Mouse (Mus musculus) liver, embryonic 11.5 days (tissue): ENCODE measurements at regions not wholly inside any gene's neighbourhood (a gene's known extent, or its start where the extent isn't known, plus 50 kb on each side); places are given as distances from the start of the nearest gene placed in this dataset.

ENCODE experiments used
- ATAC-seq: fragments of 200-750 bp; cut with Nextera tagmentation; replicated peaks from 2 replicates; pipeline ENCODE4 v1.8.0; 2017; ENCODE audit warnings: moderate number of reproducible peaks, mild to moderate bottlenecking, moderate TSS enrichment, moderate library complexity; ENCODE audit not compliant: low FRiP score
- DNase-seq: peaks from one replicate; pipeline ENCODE4 v3.0.0-alpha.2; 2017; ENCODE audit warnings: low spot score
- H3K27ac ChIP-seq: fragments of 300-500 bp; sonication (generic); 2 replicates; pipeline ENCODE4 v1.5.1; 2014; ENCODE audit warnings: mild to moderate bottlenecking, low read depth, low read length, control low read depth
- H3K27me3 ChIP-seq: fragments of 300-500 bp; sonication (generic); replicated peaks from 2 replicates; pipeline ENCODE4 v1.6.1; 2014; ENCODE audit warnings: low read length, mixed read lengths; ENCODE audit not compliant: control insufficient read depth, insufficient read depth
- H3K36me3 ChIP-seq: fragments of 300-500 bp; sonication (generic); 2 replicates; pipeline ENCODE4 v1.6.1; 2014; ENCODE audit warnings: mild to moderate bottlenecking, low read length, moderate library complexity, mixed read lengths; ENCODE audit not compliant: control insufficient read depth, insufficient read depth
- H3K4me1 ChIP-seq: fragments of 300-500 bp; sonication (generic); replicated peaks from 2 replicates; pipeline ENCODE4 v1.6.1; 2014; ENCODE audit warnings: low read length, mixed read lengths; ENCODE audit not compliant: control insufficient read depth, insufficient read depth
- H3K4me2 ChIP-seq: fragments of 300-500 bp; sonication (generic); 2 replicates; pipeline ENCODE4 v1.6.1; 2014; ENCODE audit warnings: mild to moderate bottlenecking, control low read depth, moderate library complexity
- H3K4me3 ChIP-seq: fragments of 300-500 bp; sonication (generic); 2 replicates; pipeline ENCODE4 v1.5.1; 2014; ENCODE audit warnings: low read depth, low read length, control low read depth
- H3K9ac ChIP-seq: fragments of 300-500 bp; sonication (generic); 2 replicates; pipeline ENCODE4 v1.6.1; 2014; ENCODE audit warnings: low read depth, low read length, control low read depth
- H3K9me3 ChIP-seq: fragments of 300-500 bp; sonication (generic); 2 replicates; pipeline ENCODE4 v1.6.1; 2016; ENCODE audit warnings: low read length, inconsistent platforms, mixed read lengths; ENCODE audit not compliant: control insufficient read depth
- WGBS: fragments of 180-500 bp; shearing (Covaris S2); extraction: QIAGEN DNeasy Blood & Tissue Kit; methylation state at CpG from one replicate; pipeline ENCODE4 v1.1.7; 2014; 5-methylcytosine and 5-hydroxymethylcytosine counted together

DNA sequence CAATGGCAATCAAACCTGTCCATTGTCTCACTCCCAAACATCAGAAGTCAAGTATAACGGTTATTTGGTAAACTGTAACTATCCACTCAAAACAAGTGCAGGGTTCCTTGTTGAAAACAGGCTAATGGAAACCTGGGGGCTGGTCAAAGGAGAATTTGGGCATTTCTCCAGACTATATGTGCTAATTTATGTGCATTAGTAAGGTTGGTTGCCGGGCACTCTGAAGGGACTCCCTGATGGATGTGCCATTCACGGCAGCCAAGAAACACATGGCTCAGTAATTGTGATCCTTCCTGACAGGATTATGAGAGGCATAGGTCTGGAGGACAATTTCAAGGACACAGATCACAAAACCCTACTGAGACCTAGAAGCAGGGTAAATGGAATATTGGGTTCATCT, 295.5 kb upstream of the Ubash3b start:
- WGBS, result 86% methylated on average over 3 of the region's 3 CpGs
- no peaks in the 10 kb centered on the region for H3K4me1 ChIP-seq
- no peaks in the 10 kb centered on the region for H3K27me3 ChIP-seq
- H3K4me3 ChIP-seq, result no peak overlapping the region
- H3K9me3 ChIP-seq, result no peaks in the 10 kb centered on the region
- no peaks in the 10 kb centered on the region for H3K36me3 ChIP-seq
- DNase-seq (no peak), ATAC-seq (no peak)
- no peak overlapping the region for H3K27ac ChIP-seq
- no peak overlapping the region for H3K9ac ChIP-seq
- no peak overlapping the region for H3K4me2 ChIP-seq

DNA sequence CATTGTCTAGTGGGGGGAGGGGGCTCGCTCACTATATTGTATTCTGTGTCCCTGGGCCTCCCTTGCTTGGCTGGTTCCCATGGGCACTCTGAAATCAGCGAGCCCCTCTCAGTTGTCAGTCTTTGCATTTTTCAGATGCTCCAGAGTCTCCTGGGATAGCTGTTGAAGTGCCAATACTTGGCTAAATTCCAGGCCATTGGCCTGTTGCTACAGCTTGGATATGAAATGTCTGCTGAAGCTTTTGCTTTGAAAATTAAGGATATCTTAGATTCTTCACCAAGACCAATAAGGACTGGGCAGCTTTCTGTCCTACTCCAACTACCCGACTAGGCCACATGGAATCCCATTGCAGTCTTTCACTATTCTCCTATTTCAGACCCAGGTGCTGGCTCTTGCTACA, 290.2 kb upstream of the Ubash3b start:
- Histone ChIP-seq H3K36me3 (no peaks in the 10 kb centered on the region), H3K27me3 (no peaks in the 10 kb centered on the region), H3K9me3 (no peaks in the 10 kb centered on the region), H3K9ac (no peak overlapping the region), H3K4me2 (no peak overlapping the region), H3K4me1 (peaks cover 6% of the 10 kb centered on the region; the same call in 1 of the 2 replicates), H3K4me3 (no peak overlapping the region), H3K27ac (no peak overlapping the region)
- DNase-seq (no peak), ATAC-seq (no peak)
- 75% methylated on average over 3 of the region's 3 CpGs for WGBS

DNA sequence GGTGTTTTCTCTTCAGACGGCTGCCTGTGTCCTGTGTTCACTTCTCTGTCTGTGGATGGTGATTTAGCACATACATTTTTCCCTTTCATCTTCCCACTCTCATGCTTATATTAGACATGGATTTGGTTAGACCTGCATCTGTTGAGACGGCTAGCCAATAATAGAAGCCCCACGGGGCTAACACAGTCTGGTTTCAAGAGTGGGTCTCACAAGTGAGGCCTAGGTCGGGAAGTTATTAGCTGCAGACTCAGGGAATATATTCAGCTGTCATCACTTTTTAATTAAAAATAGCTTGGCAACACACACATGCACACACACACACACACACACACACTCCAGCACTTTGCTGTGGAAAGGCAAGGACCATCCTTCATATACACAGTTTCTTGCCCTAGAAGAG, 287.7 kb upstream of the Ubash3b start:
- H3K4me2 ChIP-seq, result no peak overlapping the region
- ATAC-seq, result no peak
- no peak for DNase-seq
- no peak overlapping the region for H3K27ac ChIP-seq
- no peaks in the 10 kb centered on the region for H3K9me3 ChIP-seq
- no peak overlapping the region for H3K9ac ChIP-seq
- no peaks in the 10 kb centered on the region for H3K27me3 ChIP-seq
- WGBS, result 67% methylated on average over 4 of the region's 4 CpGs
- H3K4me1 ChIP-seq, result peaks cover 6% of the 10 kb centered on the region; the same call in 1 of the 2 replicates
- H3K4me3 ChIP-seq, result no peak overlapping the region
- no peaks in the 10 kb centered on the region for H3K36me3 ChIP-seq

DNA sequence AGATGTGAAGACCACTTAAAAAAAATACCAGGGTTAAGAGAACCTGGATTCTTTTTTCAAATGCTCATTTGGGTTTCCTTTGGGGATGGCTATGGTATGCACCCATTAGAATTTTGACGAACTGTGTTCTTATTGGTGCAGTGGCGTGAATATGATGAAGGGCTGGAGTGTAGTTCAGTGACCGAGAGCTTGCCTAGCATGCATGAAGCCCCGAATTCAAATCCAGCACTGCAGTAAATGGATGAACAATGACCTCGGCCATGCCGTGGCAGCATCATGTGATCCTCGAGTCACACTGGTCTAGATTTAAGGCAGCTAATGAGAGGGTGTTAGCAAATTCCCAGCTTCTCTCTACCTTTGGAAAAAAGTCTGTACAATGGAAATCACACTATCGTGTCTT, 286.4 kb upstream of the Ubash3b start:
- no peak overlapping the region for H3K27ac ChIP-seq
- H3K9ac ChIP-seq, result no peak overlapping the region
- peaks cover 6% of the 10 kb centered on the region; the same call in 1 of the 2 replicates for H3K4me1 ChIP-seq
- WGBS, result 72% methylated on average over 8 of the region's 8 CpGs
- no peak overlapping the region for H3K4me2 ChIP-seq
- no peak for DNase-seq
- H3K4me3 ChIP-seq, result no peak overlapping the region
- ATAC-seq, result no peak
- no peaks in the 10 kb centered on the region for H3K36me3 ChIP-seq
- H3K27me3 ChIP-seq, result no peaks in the 10 kb centered on the region
- no peaks in the 10 kb centered on the region for H3K9me3 ChIP-seq

DNA sequence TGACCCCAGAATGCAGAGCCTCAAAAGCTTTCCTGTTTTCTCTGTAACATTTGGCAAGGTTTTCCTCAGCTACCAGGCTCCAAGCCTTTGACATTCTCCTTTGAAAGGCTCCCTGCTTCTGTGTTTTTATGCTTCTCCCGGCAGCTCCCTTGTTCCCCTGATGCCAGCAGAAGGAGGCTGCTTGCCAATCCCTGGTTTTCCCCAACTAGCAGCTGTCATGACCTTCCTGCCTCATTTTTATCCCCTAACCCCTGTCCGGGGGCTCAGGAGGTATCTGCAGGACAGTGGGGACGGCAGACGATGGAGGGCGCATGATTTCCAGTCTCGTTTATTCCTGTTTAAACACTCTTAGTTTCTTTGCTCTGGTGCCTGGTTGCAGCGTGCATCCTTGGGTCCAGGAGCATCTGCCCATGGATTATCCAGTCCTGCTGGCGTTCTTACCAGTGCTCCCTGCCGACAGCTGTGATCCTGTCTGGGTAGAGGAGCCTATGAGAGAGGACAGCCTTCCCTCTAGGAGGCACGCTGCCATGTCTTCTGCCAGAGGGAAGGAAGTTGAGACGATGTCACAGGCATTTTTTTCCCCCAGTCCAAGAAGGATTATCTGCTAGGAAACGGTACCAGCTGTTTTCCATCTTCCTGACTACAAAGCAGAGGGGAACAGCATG, 285.8 kb upstream of the Ubash3b start:
- ATAC-seq (no peak), DNase-seq (peak; percentile 34)
- Histone ChIP-seq H3K36me3 (no peaks in the 10 kb centered on the region), H3K9ac (no peak overlapping the region), H3K4me3 (no peak overlapping the region), H3K27me3 (no peaks in the 10 kb centered on the region), H3K4me2 (no peak overlapping the region; the same call in 1 of the 2 replicates), H3K4me1 (peaks cover 6% of the 10 kb centered on the region; the same call in 1 of the 2 replicates), H3K9me3 (no peaks in the 10 kb centered on the region), H3K27ac (peak overlapping the region; percentile 53; the same call in 1 of the 2 replicates)
- WGBS, result 25% methylated on average over 12 of the region's 12 CpGs

DNA sequence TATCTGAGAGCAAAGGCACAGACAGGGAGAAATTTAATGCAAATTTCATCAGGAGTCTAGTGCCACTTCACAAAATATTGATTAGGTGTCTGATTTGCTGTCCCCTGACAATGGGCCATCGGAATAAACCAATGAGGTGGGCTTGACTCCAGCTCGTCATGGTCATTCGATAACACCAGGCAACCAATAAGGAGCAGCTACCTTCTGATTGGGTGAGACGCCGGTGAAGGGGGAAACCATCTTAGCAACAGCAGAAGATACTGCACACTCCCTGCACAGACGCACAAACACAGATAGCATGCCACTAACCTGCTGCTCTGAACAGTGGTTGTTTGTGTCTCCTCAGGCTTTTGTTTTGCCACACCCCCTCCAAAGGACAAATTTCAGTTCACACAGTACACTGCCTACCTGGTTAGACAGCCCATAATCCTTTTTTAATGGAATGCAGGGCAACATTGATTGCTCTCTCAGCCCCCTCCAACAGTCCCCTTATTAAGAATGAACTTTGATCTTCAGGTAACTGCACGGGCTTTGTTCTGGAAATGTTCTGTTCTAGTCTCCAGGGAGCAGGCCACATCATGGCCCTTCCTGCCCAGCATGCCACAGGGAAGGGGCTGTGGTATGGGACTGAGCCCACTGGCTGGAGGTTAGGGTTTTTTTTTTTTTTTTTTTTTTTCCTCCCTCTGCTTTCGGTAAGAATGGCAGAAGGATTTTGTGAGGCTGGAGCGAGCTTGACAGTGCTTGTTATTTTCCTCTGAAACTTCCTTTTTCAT, 285.1 kb upstream of the Ubash3b start:
- Histone ChIP-seq H3K9ac (no peak overlapping the region), H3K36me3 (no peaks in the 10 kb centered on the region), H3K4me3 (no peak overlapping the region), H3K4me1 (peaks cover 6% of the 10 kb centered on the region; the same call in 1 of the 2 replicates), H3K27me3 (no peaks in the 10 kb centered on the region), H3K9me3 (no peaks in the 10 kb centered on the region), H3K4me2 (no peak overlapping the region), H3K27ac (peak overlapping the region; percentile 53; the same call in 1 of the 2 replicates)
- ATAC-seq (no peak), DNase-seq (no peak)
- WGBS, result 62% methylated on average over 9 of the region's 9 CpGs

DNA sequence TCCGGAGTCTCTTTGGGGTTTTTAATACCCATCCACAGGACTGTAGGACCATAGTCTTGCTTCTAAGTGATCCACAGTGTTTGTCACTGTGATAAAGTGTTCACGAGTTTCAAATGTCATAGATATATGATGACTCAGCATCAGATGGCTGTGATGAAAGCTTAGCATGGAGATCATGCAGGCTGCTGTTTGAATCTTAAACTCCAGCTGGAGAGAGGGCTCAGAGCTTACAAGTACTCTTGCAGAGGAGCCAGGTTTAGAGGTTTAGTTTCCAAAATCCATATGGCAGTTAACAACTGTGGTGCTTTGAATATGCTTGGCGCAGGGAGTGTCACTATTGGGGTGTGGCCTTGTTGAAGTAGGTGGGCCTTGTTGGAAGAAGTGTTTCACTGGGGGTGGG, 280.9 kb upstream of the Ubash3b start:
- DNase-seq (no peak), ATAC-seq (no peak)
- Histone ChIP-seq H3K4me3 (no peak overlapping the region), H3K9ac (no peak overlapping the region), H3K9me3 (no peaks in the 10 kb centered on the region), H3K27ac (no peak overlapping the region), H3K36me3 (no peaks in the 10 kb centered on the region), H3K4me2 (no peak overlapping the region), H3K4me1 (peaks cover 4% of the 10 kb centered on the region; the same call in 1 of the 2 replicates), H3K27me3 (no peaks in the 10 kb centered on the region)
- WGBS, result 82% methylated on average over 3 of the region's 3 CpGs

DNA sequence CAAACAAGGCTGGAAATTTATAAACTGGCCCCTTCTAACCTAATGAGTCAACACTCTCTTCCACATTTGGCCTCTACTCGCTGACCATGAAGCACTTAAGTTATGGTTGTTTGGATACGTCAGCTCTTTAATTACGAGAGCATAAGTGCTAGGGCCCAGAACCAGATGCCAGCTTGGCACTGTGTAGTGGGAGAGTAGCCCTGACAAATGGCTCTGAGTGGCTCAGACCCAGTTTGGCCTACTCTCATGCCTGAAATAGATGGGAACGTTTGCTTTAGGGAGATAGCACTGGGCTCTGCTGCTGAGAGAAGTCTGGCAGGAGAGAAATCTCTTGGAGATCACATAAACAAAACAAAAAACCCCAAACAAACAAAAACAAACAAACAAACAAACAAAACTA, 278.5 kb upstream of the Ubash3b start:
- Histone ChIP-seq H3K4me1 (no peaks in the 10 kb centered on the region), H3K4me3 (no peak overlapping the region), H3K27me3 (no peaks in the 10 kb centered on the region), H3K4me2 (no peak overlapping the region), H3K27ac (no peak overlapping the region), H3K9me3 (no peaks in the 10 kb centered on the region), H3K36me3 (no peaks in the 10 kb centered on the region), H3K9ac (no peak overlapping the region)
- DNase-seq, result no peak
- ATAC-seq, result no peak
- WGBS, result 75% methylated on average over 4 of the region's 4 CpGs

DNA sequence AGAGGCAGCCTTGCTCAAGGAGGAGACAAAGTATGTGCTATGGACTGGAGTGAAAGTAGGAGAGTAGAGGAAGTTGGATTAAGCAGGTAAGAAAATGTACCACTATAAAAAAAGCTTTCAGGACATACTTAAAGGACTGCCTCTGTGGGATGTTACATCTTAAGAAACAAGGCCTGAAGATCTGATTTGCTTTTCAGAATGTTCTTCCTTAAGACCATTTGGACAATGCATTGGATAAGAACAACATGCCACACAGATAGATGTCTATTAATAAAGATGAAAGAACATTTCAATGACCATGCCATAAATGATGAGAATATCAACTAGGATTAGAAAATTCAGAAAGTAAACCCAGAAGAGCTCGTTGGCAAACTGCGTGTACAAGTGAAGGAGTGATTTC, 276.6 kb upstream of the Ubash3b start:
- no peaks in the 10 kb centered on the region for H3K27me3 ChIP-seq
- WGBS, result 92% methylated on average over 2 of the region's 2 CpGs

More for the DNA sequence above, 276.6 kb upstream of the Ubash3b start:
- no peak overlapping the region for H3K4me2 ChIP-seq
- no peaks in the 10 kb centered on the region for H3K9me3 ChIP-seq
- no peak overlapping the region for H3K4me3 ChIP-seq
- DNase-seq, result no peak
- H3K4me1 ChIP-seq, result no peaks in the 10 kb centered on the region
- H3K27ac ChIP-seq, result no peak overlapping the region
- H3K36me3 ChIP-seq, result no peaks in the 10 kb centered on the region
- ATAC-seq, result no peak
- H3K9ac ChIP-seq, result no peak overlapping the region
